Mouse (Mus musculus): ENCODE data around the gene Bsnd. TPM values are rescaled to one million over a fixed set of nuclear protein-coding genes. Genes with fewer than 3 reads are reported as not detected.

Gene Bsnd
- polyA plus RNA-seq, 1 experiment, result 0.06 TPM

DNA sequence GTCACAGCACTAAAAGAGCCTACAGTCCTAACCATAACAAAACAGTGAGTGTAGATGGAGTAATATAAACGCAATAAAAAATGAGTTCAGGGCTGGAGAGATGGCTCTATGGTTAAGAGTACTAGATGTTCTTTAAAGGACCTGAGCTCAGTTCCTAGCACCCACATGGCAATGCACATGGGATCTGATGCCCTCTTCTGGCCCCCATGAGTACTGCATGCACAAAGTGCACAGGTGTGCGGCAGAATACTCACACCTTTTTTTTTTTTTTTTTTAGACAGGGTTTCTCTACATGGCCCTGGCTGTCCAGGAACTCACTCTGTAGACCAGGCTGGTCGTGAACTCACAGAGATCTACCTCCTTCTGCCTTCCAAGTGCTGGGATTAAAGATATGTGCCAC lies 11.5 kb upstream of the Bsnd start:
- Histone ChIP-seq H3K4me3 (ENCODE audit: control insufficient read depth, low read depth, low read length) (no peak overlapping the region), H3K27ac (ENCODE audit: control insufficient read depth, insufficient read depth, low read depth, low read length) (no peak overlapping the region), H3K36me3 (ENCODE audit: control insufficient read depth, insufficient read depth, low read length) (no peaks in the 10 kb centered on the region), H3K27me3 (ENCODE audit: control insufficient read depth, insufficient read depth, low read length) (no peaks in the 10 kb centered on the region), H3K4me1 (ENCODE audit: control insufficient read depth, insufficient read depth, low read length) (no peaks in the 10 kb centered on the region)
- TF ChIP-seq POLR2A (IDR thresholded peaks at IDR 0.05; ENCODE audit: control insufficient read depth, low read depth, low read length) (no peak), CTCF (IDR thresholded peaks at IDR 0.05; ENCODE audit: control insufficient read depth, insufficient read depth, insufficient replicate concordance, low read depth, low read length) (peak; percentile 62; the same call in 1 of the 2 replicates)

- TF ChIP-seq CTCF (IDR thresholded peaks at IDR 0.05; ENCODE audit: control insufficient read depth, insufficient read depth, insufficient replicate concordance, low read depth, low read length) (no peak), POLR2A (IDR thresholded peaks at IDR 0.05; ENCODE audit: control insufficient read depth, low read depth, low read length) (no peak)
- Histone ChIP-seq H3K36me3 (ENCODE audit: control insufficient read depth, insufficient read depth, low read length) (no peaks in the 10 kb centered on the region), H3K27me3 (ENCODE audit: control insufficient read depth, insufficient read depth, low read length) (no peaks in the 10 kb centered on the region), H3K27ac (ENCODE audit: control insufficient read depth, insufficient read depth, low read depth, low read length) (no peak overlapping the region), H3K4me1 (ENCODE audit: control insufficient read depth, insufficient read depth, low read length) (no peaks in the 10 kb centered on the region), H3K4me3 (ENCODE audit: control insufficient read depth, low read depth, low read length) (no peak overlapping the region)
Observed at GRCm38 (mm10) chr4:106500066-106500465, 8.0 kb upstream of the Bsnd start.

GRCm38 (mm10) chr4:106498471-106498844 lies 6.4 kb upstream of the Bsnd start:
- Histone ChIP-seq H3K27ac (ENCODE audit: control insufficient read depth, insufficient read depth, low read depth, low read length) (no peak overlapping the region), H3K36me3 (ENCODE audit: control insufficient read depth, insufficient read depth, low read length) (no peaks in the 10 kb centered on the region), H3K4me1 (ENCODE audit: control insufficient read depth, insufficient read depth, low read length) (no peaks in the 10 kb centered on the region), H3K27me3 (ENCODE audit: control insufficient read depth, insufficient read depth, low read length) (no peaks in the 10 kb centered on the region), H3K4me3 (ENCODE audit: control insufficient read depth, low read depth, low read length) (no peak overlapping the region)
- TF ChIP-seq POLR2A (IDR thresholded peaks at IDR 0.05; ENCODE audit: control insufficient read depth, low read depth, low read length) (no peak), CTCF (IDR thresholded peaks at IDR 0.05; ENCODE audit: control insufficient read depth, insufficient read depth, insufficient replicate concordance, low read depth, low read length) (no peak)

DNA sequence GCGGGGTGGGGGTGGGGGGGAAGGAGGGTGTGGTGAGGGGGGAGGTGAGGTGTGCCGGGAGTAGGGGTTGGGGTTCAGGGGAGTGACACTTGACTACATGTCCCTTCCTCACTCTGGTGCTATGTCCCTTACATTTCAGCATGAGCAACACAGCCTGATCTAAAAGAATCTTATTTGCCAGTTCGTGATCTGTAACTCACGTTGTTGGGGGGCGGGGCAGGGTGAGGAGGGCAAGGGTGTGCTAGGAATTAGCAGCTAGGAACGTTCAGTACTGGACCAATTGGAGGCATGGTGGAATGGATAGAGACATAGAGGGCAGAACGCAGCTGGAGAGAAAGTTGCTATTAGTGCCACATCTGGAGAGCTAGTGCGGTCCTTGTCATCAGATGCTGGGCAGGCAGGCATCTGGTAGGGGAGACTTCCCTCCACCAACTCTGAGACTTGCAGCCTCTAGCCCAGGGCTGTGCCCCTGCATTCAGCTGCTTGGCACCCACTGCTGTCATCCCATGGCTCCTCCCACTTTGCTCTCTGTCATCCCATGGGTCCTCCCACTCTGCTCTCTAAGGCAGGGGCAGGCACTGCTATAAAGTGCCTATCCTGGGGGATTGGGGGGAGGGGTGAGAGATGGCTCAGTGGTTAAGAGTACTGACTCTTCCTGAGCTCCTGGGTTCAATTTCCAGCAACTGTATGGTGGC lies 5.8 kb upstream of the Bsnd start:
- Histone ChIP-seq H3K27ac (ENCODE audit: control insufficient read depth, insufficient read depth, low read depth, low read length) (no peak overlapping the region), H3K4me1 (ENCODE audit: control insufficient read depth, insufficient read depth, low read length) (no peaks in the 10 kb centered on the region), H3K36me3 (ENCODE audit: control insufficient read depth, insufficient read depth, low read length) (no peaks in the 10 kb centered on the region), H3K4me3 (ENCODE audit: control insufficient read depth, low read depth, low read length) (no peak overlapping the region), H3K27me3 (ENCODE audit: control insufficient read depth, insufficient read depth, low read length) (no peaks in the 10 kb centered on the region)
- TF ChIP-seq POLR2A (IDR thresholded peaks at IDR 0.05; ENCODE audit: control insufficient read depth, low read depth, low read length), result no peak
- TF ChIP-seq CTCF (IDR thresholded peaks at IDR 0.05; ENCODE audit: control insufficient read depth, insufficient read depth, insufficient replicate concordance, low read depth, low read length), result no peak

- Histone ChIP-seq H3K27me3 (ENCODE audit: control insufficient read depth, insufficient read depth, low read length) (no peaks in the 10 kb centered on the region), H3K4me3 (ENCODE audit: control insufficient read depth, low read depth, low read length) (no peak overlapping the region), H3K36me3 (ENCODE audit: control insufficient read depth, insufficient read depth, low read length) (no peaks in the 10 kb centered on the region), H3K4me1 (ENCODE audit: control insufficient read depth, insufficient read depth, low read length) (no peaks in the 10 kb centered on the region), H3K27ac (ENCODE audit: control insufficient read depth, insufficient read depth, low read depth, low read length) (no peak overlapping the region)
- no peak for TF ChIP-seq POLR2A (IDR thresholded peaks at IDR 0.05; ENCODE audit: control insufficient read depth, low read depth, low read length)
Observed at GRCm38 (mm10) chr4:106496833-106497232, 4.8 kb upstream of the Bsnd start.

DNA sequence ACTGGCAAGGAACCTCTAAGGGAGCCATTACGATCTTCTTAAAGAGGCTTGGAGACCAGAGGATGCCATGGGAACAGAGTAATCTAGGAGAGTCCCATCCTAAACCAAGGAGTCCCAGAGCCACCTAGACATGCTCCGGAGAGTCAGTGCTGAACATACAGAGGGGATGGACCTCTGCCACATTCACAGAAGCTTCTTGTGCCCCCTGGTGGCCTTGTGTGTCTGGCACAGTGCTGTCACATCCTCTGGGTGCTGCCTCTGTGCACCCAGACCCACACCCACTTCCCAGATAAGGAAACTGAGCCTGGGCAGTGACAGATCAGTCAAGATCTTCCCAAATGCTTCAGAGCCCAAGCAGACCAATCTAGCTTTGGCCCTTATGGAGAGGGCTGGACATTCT lies 1.6 kb upstream of the Bsnd start:
- Histone ChIP-seq H3K27ac (ENCODE audit: control insufficient read depth, insufficient read depth, low read depth, low read length) (no peak overlapping the region), H3K27me3 (ENCODE audit: control insufficient read depth, insufficient read depth, low read length) (no peaks in the 10 kb centered on the region), H3K4me1 (ENCODE audit: control insufficient read depth, insufficient read depth, low read length) (no peaks in the 10 kb centered on the region), H3K4me3 (ENCODE audit: control insufficient read depth, low read depth, low read length) (no peak overlapping the region), H3K36me3 (ENCODE audit: control insufficient read depth, insufficient read depth, low read length) (no peaks in the 10 kb centered on the region)
- no peak for TF ChIP-seq POLR2A (IDR thresholded peaks at IDR 0.05; ENCODE audit: control insufficient read depth, low read depth, low read length)
- peak; percentile 25; the same call in 1 of the 2 replicates for TF ChIP-seq CTCF (IDR thresholded peaks at IDR 0.05; ENCODE audit: control insufficient read depth, insufficient read depth, insufficient replicate concordance, low read depth, low read length)

DNA sequence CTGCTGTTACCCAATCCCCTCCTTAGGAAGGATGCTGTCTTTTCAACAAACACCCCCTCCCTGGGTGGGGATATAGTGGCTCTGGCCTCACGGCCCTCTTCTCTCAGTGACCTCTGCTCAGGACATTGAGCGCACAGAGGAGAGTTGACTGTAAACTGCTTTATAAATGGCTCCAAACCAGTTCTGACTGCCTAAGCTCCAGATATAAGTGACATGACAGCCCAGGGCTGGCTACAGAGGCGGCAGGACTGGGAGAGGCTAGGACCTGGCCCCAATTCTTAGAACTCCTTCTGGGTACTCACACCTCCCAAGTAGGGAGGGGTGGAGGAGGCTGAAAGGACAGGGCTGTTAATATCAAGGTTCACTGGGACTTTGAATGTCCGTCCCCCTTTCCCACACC lies 1.5 kb downstream of the Bsnd start:
- Histone ChIP-seq H3K4me3 (ENCODE audit: control insufficient read depth, low read depth, low read length) (no peak overlapping the region), H3K27ac (ENCODE audit: control insufficient read depth, insufficient read depth, low read depth, low read length) (no peak overlapping the region), H3K36me3 (ENCODE audit: control insufficient read depth, insufficient read depth, low read length) (no peaks in the 10 kb centered on the region), H3K27me3 (ENCODE audit: control insufficient read depth, insufficient read depth, low read length) (no peaks in the 10 kb centered on the region), H3K4me1 (ENCODE audit: control insufficient read depth, insufficient read depth, low read length) (no peaks in the 10 kb centered on the region)
- TF ChIP-seq CTCF (IDR thresholded peaks at IDR 0.05; ENCODE audit: control insufficient read depth, insufficient read depth, insufficient replicate concordance, low read depth, low read length) (no peak), POLR2A (IDR thresholded peaks at IDR 0.05; ENCODE audit: control insufficient read depth, low read depth, low read length) (no peak)

GRCm38 (mm10) chr4:106483831-106484230 lies 8.3 kb downstream of the Bsnd start:
- Histone ChIP-seq H3K4me3 (ENCODE audit: control insufficient read depth, low read depth, low read length) (no peak overlapping the region), H3K27ac (ENCODE audit: control insufficient read depth, insufficient read depth, low read depth, low read length) (no peak overlapping the region), H3K4me1 (ENCODE audit: control insufficient read depth, insufficient read depth, low read length) (no peaks in the 10 kb centered on the region), H3K27me3 (ENCODE audit: control insufficient read depth, insufficient read depth, low read length) (no peaks in the 10 kb centered on the region), H3K36me3 (ENCODE audit: control insufficient read depth, insufficient read depth, low read length) (no peaks in the 10 kb centered on the region)
- no peak for TF ChIP-seq CTCF (IDR thresholded peaks at IDR 0.05; ENCODE audit: control insufficient read depth, insufficient read depth, insufficient replicate concordance, low read depth, low read length)
- TF ChIP-seq POLR2A (IDR thresholded peaks at IDR 0.05; ENCODE audit: control insufficient read depth, low read depth, low read length), result no peak

All from testis, adult 2 months (tissue).